Comparison of ENCODE assay signal across 27 mouse cellular contexts in genomic region chr9:74758025-74758424, GRCm38 (mm10).
DNase-seq lines count a peak whose midpoint lies in the region; ATAC-seq and TF ChIP-seq lines count a peak whose summit lies in the region.
"Had no signal": no experiment of that assay in that cellular context is flagged by ENCODE, and none has a peak within 500 bp of the region (broad histone marks: within the 10 kb centered on the region; RNA-seq: fewer than 3 reads in every experiment).

No protein-coding gene starts in this region.

- intact Hi-C loops in gastrocnemius, adult 2 months (cut with DNase I), result no loop called here

- 76% methylated on average over 3 of the region's 3 CpGs for whole genome bisulfite sequencing in midbrain, postnatal 0 days
- 72% methylated on average over 3 of the region's 3 CpGs for WGBS in midbrain, embryonic 10.5 days
- WGBS in thymus, adult 2 months, result 66% methylated on average over 3 of the region's 3 CpGs

- no peaks in the 10 kb centered on the region for H3K27me3 ChIP-seq in midbrain, postnatal 0 days (ENCODE audit: insufficient read depth, low read length)
- no peaks in the 10 kb centered on the region for H3K27me3 ChIP-seq in midbrain, embryonic 10.5 days (ENCODE audit: low read depth, poor library complexity, severe bottlenecking)
- no peaks in the 10 kb centered on the region for H3K27me3 ChIP-seq in thymus, adult 2 months (ENCODE audit: control insufficient read depth, insufficient read depth, low read length)
- H3K27me3 ChIP-seq: embryonic facial prominence, embryonic 13.5 days; embryonic facial prominence, embryonic 15.5 days; forebrain, embryonic 12.5 days had no signal

- no peak for ATAC-seq in midbrain, postnatal 0 days (ENCODE audit: low FRiP score)
- ATAC-seq: activated CD4-positive, CD25-positive, alpha-beta regulatory T cell, adult 4 months; CD4-positive, CD25-positive, alpha-beta regulatory T cell, adult 4 months; forebrain, embryonic 14.5 days; forebrain, embryonic 16.5 days had no signal

- no peak for DNase-seq in gastrocnemius, adult 2 months
- no peak for DNase-seq in gastrocnemius, postnatal 10 days
- no peak for DNase-seq in midbrain, postnatal 0 days (ENCODE audit: low spot score)
- no peak for DNase-seq in midbrain, embryonic 10.5 days (ENCODE audit: low spot score)
- peak; percentile 8 for DNase-seq in R1 (ENCODE audit: low read depth, low spot score)
- DNase-seq in urinary bladder, postnatal 25 days (ENCODE audit: low spot score), result no peak
- DNase-seq in thymus, adult 2 months, result no peak
- DNase-seq: adrenal gland, postnatal 10 days; adrenal gland, postnatal 25 days; B cell, adult 2 months; cerebellum, adult 11 months; cerebellum, adult 18-20 months; cerebellum, adult 8-10 months; cerebellum, adult 9-11 months; cerebellum, postnatal 14 days; cerebellum, postnatal 36 days; embryo, embryonic 11 days had no signal

- H3K9ac ChIP-seq in midbrain, postnatal 0 days (replicated peaks; ENCODE audit: low read length, poor library complexity, severe bottlenecking), result no peak overlapping the region
- H3K9ac ChIP-seq: embryonic facial prominence, embryonic 13.5 days; embryonic facial prominence, embryonic 15.5 days; forebrain, embryonic 12.5 days had no signal

- TF ChIP-seq POLR2A in thymus, adult 2 months (IDR thresholded peaks at IDR 0.05; ENCODE audit: control insufficient read depth, extremely low read depth, insufficient read depth, low read length, poor library complexity), result no peak

- H3K4me3 ChIP-seq in gastrocnemius, adult 2 months, result no peak overlapping the region
- no peak overlapping the region for H3K4me3 ChIP-seq in midbrain, postnatal 0 days (ENCODE audit: low read depth, low read length)
- no peak overlapping the region for H3K4me3 ChIP-seq in midbrain, embryonic 10.5 days
- no peak overlapping the region for H3K4me3 ChIP-seq in thymus, adult 2 months (ENCODE audit: control insufficient read depth, insufficient read depth, low read length)
- H3K4me3 ChIP-seq: embryonic facial prominence, embryonic 13.5 days; embryonic facial prominence, embryonic 15.5 days; erythroblast, embryonic 14.5 days; forebrain, embryonic 10.5 days; forebrain, embryonic 12.5 days had no signal

- H3K9me3 ChIP-seq in midbrain, postnatal 0 days (ENCODE audit: low read length), result no peaks in the 10 kb centered on the region
- H3K9me3 ChIP-seq in midbrain, embryonic 10.5 days (replicated peaks), result no peaks in the 10 kb centered on the region; the same call in 1 of the 2 replicates
- H3K9me3 ChIP-seq: embryonic facial prominence, embryonic 13.5 days; embryonic facial prominence, embryonic 15.5 days; forebrain, embryonic 10.5 days; forebrain, embryonic 12.5 days had no signal

- H3K27ac ChIP-seq in gastrocnemius, adult 2 months, result no peak overlapping the region
- H3K27ac ChIP-seq in midbrain, postnatal 0 days (ENCODE audit: low read depth, low read length), result no peak overlapping the region
- no peak overlapping the region for H3K27ac ChIP-seq in midbrain, embryonic 10.5 days (replicated peaks)
- H3K27ac ChIP-seq in thymus, adult 2 months (ENCODE audit: control insufficient read depth, insufficient read depth, low read length), result no peak overlapping the region
- H3K27ac ChIP-seq: embryonic facial prominence, embryonic 13.5 days; embryonic facial prominence, embryonic 15.5 days; forebrain, embryonic 10.5 days; forebrain, embryonic 12.5 days had no signal

- H3K4me1 ChIP-seq in midbrain, postnatal 0 days (ENCODE audit: insufficient read depth, low read length), result no peaks in the 10 kb centered on the region
- no peaks in the 10 kb centered on the region for H3K4me1 ChIP-seq in midbrain, embryonic 10.5 days
- no peaks in the 10 kb centered on the region for H3K4me1 ChIP-seq in thymus, adult 2 months (replicated peaks; ENCODE audit: control insufficient read depth, insufficient read depth, low read length)
- H3K4me1 ChIP-seq: embryonic facial prominence, embryonic 13.5 days; embryonic facial prominence, embryonic 15.5 days; forebrain, embryonic 10.5 days; forebrain, embryonic 12.5 days had no signal

- H3K4me2 ChIP-seq in midbrain, postnatal 0 days (ENCODE audit: low read depth, low read length, poor library complexity, severe bottlenecking), result no peak overlapping the region
- H3K4me2 ChIP-seq: embryonic facial prominence, embryonic 13.5 days; embryonic facial prominence, embryonic 15.5 days; forebrain, embryonic 12.5 days had no signal

- no peaks in the 10 kb centered on the region for H3K36me3 ChIP-seq in midbrain, postnatal 0 days (ENCODE audit: insufficient read depth, low read length)
- no peaks in the 10 kb centered on the region for H3K36me3 ChIP-seq in midbrain, embryonic 10.5 days
- no peaks in the 10 kb centered on the region for H3K36me3 ChIP-seq in thymus, adult 2 months (ENCODE audit: control insufficient read depth, insufficient read depth, low read length)
- H3K36me3 ChIP-seq: embryonic facial prominence, embryonic 13.5 days; embryonic facial prominence, embryonic 15.5 days; forebrain, embryonic 10.5 days; forebrain, embryonic 12.5 days; G1E had no signal

- 0 out of 2 replicates have a peak, but pooled peaks have one; percentile 1 for TF ChIP-seq CTCF in gastrocnemius, adult 2 months (IDR thresholded peaks at IDR 0.05)
- TF ChIP-seq CTCF in midbrain, postnatal 0 days (IDR thresholded peaks at IDR 0.05), result peak; percentile 19; the same call in 1 of the 2 replicates
- no peak for TF ChIP-seq CTCF in thymus, adult 2 months (IDR thresholded peaks at IDR 0.05; ENCODE audit: borderline replicate concordance, control insufficient read depth, extremely low read depth, insufficient read depth, low read length, poor library complexity)
